Mouse (Mus musculus) small intestine, adult 2 months (tissue): ENCODE measurements at regions not wholly inside any gene's neighbourhood (a gene's known extent, or its start where the extent isn't known, plus 50 kb on each side); places are given as distances from the start of the nearest gene placed in this dataset.

Source experiments
- H3K27ac ChIP-seq: fragments of 200-500 bp; 2 replicates; pipeline ENCODE4 v1.5.1; 2012; ENCODE audit warnings: low read depth, low read length, control low read depth, inconsistent platforms; ENCODE audit not compliant: insufficient read depth
- H3K27me3 ChIP-seq: fragments of 200-500 bp; 2 replicates; pipeline ENCODE4 v1.6.1; 2012; ENCODE audit warnings: mild to moderate bottlenecking, moderate library complexity, low read length, inconsistent platforms; ENCODE audit not compliant: control insufficient read depth, insufficient read depth
- H3K36me3 ChIP-seq: fragments of 200-500 bp; 2 replicates; pipeline ENCODE4 v1.6.1; 2012; ENCODE audit warnings: mild to moderate bottlenecking, low read length, control low read depth, inconsistent platforms; ENCODE audit not compliant: control insufficient read depth, insufficient read depth
- H3K4me1 ChIP-seq: fragments of 200-500 bp; 2 replicates; pipeline ENCODE4 v1.6.1; 2012; ENCODE audit warnings: low read length, inconsistent platforms, mixed read lengths; ENCODE audit not compliant: control insufficient read depth, insufficient read depth, insufficient read length
- H3K4me3 ChIP-seq: fragments of 200-500 bp; 2 replicates; pipeline ENCODE4 v1.5.1; 2012; ENCODE audit warnings: low read depth, mild to moderate bottlenecking, control low read depth, inconsistent platforms, low read length, moderate library complexity
- CTCF ChIP-seq: fragments of 200-500 bp; IDR thresholded peaks from 2 replicates; pipeline ENCODE4 v1.5.1; 2012; ENCODE audit warnings: low read depth, mild to moderate bottlenecking, control low read depth, inconsistent platforms, low read length, moderate library complexity, mixed read lengths; ENCODE audit not compliant: insufficient replicate concordance, insufficient read length; ENCODE audit errors: extremely low read depth
- POLR2A ChIP-seq: fragments of 200-500 bp; IDR thresholded peaks from 2 replicates; pipeline ENCODE4 v1.6.1; 2012; ENCODE audit warnings: low read depth, mild to moderate bottlenecking, control low read depth, inconsistent platforms, low read length, moderate library complexity
- WGBS: fragments of 180-500 bp; shearing (Covaris S2); methylation state at CpG from one replicate; pipeline ENCODE4 v1.1.7; 2018; 5-methylcytosine and 5-hydroxymethylcytosine counted together

- Histone ChIP-seq H3K4me1 (peaks cover 19% of the 10 kb centered on the region; the same call in 1 of the 2 replicates), H3K27me3 (no peaks in the 10 kb centered on the region), H3K27ac (no peak overlapping the region), H3K4me3 (no peak overlapping the region), H3K36me3 (no peaks in the 10 kb centered on the region)
- WGBS, result 81% methylated on average over 3 of the region's 3 CpGs
- no peak for TF ChIP-seq CTCF
Observed at GRCm38 (mm10) chr5:99125418-99125817, 88.3 kb upstream of the Prkg2 start.

GRCm38 (mm10) chr5:99111755-99112154 lies 74.6 kb upstream of the Prkg2 start:
- Histone ChIP-seq H3K4me3 (no peak overlapping the region), H3K27me3 (no peaks in the 10 kb centered on the region), H3K27ac (no peak overlapping the region), H3K36me3 (no peaks in the 10 kb centered on the region), H3K4me1 (no peaks in the 10 kb centered on the region)
- TF ChIP-seq CTCF (no peak), POLR2A (no peak)
- 32% methylated on average over 4 of the region's 4 CpGs for WGBS

DNA sequence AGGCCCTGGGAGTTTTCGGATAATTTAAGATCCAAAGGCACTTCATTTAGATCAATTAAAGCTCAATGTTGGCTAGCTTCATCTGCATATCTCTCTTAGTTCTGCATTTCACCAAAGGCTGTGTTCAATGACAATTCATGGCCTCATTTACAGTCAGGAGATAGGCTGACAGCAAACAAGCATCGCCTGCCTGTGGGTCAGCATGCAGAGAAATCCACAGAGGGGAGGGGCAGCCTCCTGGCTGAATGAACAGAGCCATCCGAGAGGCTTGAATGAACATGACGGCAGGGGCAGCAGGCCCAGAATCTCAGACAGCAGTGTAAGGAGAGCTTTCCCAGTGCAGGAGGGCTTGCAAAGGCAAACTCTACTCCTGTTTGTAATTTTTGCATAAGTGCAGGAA lies 74.1 kb upstream of the Prkg2 start:
- Histone ChIP-seq H3K27ac (no peak overlapping the region), H3K4me1 (no peaks in the 10 kb centered on the region), H3K36me3 (no peaks in the 10 kb centered on the region), H3K27me3 (no peaks in the 10 kb centered on the region), H3K4me3 (no peak overlapping the region)
- 71% methylated on average over 4 of the region's 4 CpGs for WGBS
- TF ChIP-seq POLR2A (no peak), CTCF (no peak)

DNA sequence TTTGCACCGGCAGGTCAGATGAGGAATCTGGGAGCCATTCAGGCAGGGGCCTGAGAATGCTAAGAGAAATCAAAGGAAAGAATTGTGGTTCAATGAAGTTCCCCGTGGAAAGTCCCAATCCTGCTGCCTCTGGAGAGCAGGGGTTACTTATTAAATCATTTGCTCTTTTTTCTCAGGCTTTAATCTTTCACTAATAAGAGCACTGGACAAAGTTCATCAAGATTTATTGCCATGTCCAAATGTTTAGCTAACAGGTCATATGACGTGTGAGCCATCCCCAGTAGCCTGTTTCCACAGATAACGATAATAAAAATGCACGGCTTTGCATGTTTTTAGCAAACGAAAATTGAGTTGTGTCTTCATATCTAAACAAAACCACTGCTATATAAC lies 62.6 kb upstream of the Prkg2 start:
- Histone ChIP-seq H3K36me3 (no peaks in the 10 kb centered on the region), H3K27ac (peak overlapping the region; percentile 98), H3K4me1 (peaks cover 15% of the 10 kb centered on the region; the same call in 1 of the 2 replicates), H3K27me3 (no peaks in the 10 kb centered on the region), H3K4me3 (peak overlapping the region; percentile 11; the same call in 1 of the 2 replicates)
- WGBS, result 16% methylated on average over 6 of the region's 6 CpGs
- TF ChIP-seq POLR2A, result no peak
- no peak for TF ChIP-seq CTCF

- Histone ChIP-seq H3K27ac (peak overlapping the region; percentile 98), H3K36me3 (no peaks in the 10 kb centered on the region), H3K4me3 (peak overlapping the region; percentile 11; the same call in 1 of the 2 replicates), H3K4me1 (peaks cover 15% of the 10 kb centered on the region; the same call in 1 of the 2 replicates), H3K27me3 (no peaks in the 10 kb centered on the region)
- WGBS, result 36% methylated on average over 7 of the region's 7 CpGs
- TF ChIP-seq POLR2A (no peak), CTCF (peak; percentile 38; the same call in 1 of the 2 replicates)
Observed at GRCm38 (mm10) chr5:99099014-99099726, 62.0 kb upstream of the Prkg2 start.
